Mouse (Mus musculus) heart, embryonic 14.5 days (tissue): ENCODE data around the gene Gm15107. TPM values are rescaled to one million over a fixed set of nuclear protein-coding genes. Genes with fewer than 3 reads are reported as not detected.
"Not testable (repeated sequence)": the region's sequence is repeated elsewhere in the genome, so short reads cannot be mapped to it uniquely, and the experiment has no call there.

Experiments
- ATAC-seq: fragments of 200-750 bp; cut with Nextera tagmentation; 2 replicates; pipeline ENCODE4 v1.8.0; 2017; ENCODE audit warnings: low read depth, moderate TSS enrichment; ENCODE audit not compliant: insufficient number of reproducible peaks, insufficient read depth, low FRiP score
- H3K27ac ChIP-seq, 2 experiments: fragments of 200-500 bp in 1 of 2; fragments of 300-500 bp in 1 of 2; sonication (generic) in 1 of 2; replicated peaks in 1 of 2; 2 replicates each; pipeline ENCODE4 v1.5.1; 2012 to 2014; ENCODE audit warnings: low read depth in 2 of 2, low read length in 2 of 2, control low read depth in 1 of 2, mild to moderate bottlenecking in 1 of 2, mixed read lengths in 1 of 2; ENCODE audit not compliant: control insufficient read depth in 1 of 2, insufficient read depth in 1 of 2
- H3K27me3 ChIP-seq: fragments of 300-500 bp; sonication (generic); 2 replicates; pipeline ENCODE4 v1.6.1; 2014; ENCODE audit warnings: mild to moderate bottlenecking, low read length, control low read depth; ENCODE audit not compliant: control insufficient read depth, insufficient read depth
- H3K36me3 ChIP-seq: fragments of 300-500 bp; sonication (generic); 2 replicates; pipeline ENCODE4 v1.6.1; 2014; ENCODE audit warnings: mild to moderate bottlenecking, control low read depth, low read length, mixed read lengths; ENCODE audit not compliant: control insufficient read depth, insufficient read depth
- H3K4me1 ChIP-seq, 2 experiments: fragments of 200-500 bp in 1 of 2; fragments of 300-500 bp in 1 of 2; sonication (generic) in 1 of 2; 2 replicates each; pipeline ENCODE4 v1.6.1; 2012 to 2014; ENCODE audit warnings: low read length in 2 of 2, control low read depth in 1 of 2, mixed read lengths in 1 of 2; ENCODE audit not compliant: control insufficient read depth in 2 of 2, insufficient read depth in 2 of 2
- H3K4me2 ChIP-seq: fragments of 300-500 bp; sonication (generic); 2 replicates; pipeline ENCODE4 v1.6.1; 2014; ENCODE audit warnings: mild to moderate bottlenecking, low read length
- H3K4me3 ChIP-seq, 2 experiments: fragments of 200-500 bp in 1 of 2; fragments of 300-500 bp in 1 of 2; sonication (generic) in 1 of 2; 2 replicates each; pipeline ENCODE4 v1.5.1; 2012 to 2014; ENCODE audit warnings: low read length in 2 of 2, mild to moderate bottlenecking in 2 of 2, control low read depth in 1 of 2, low read depth in 1 of 2, moderate library complexity in 1 of 2; ENCODE audit not compliant: control insufficient read depth in 1 of 2, insufficient read depth in 1 of 2
- H3K9ac ChIP-seq: fragments of 300-500 bp; sonication (generic); 2 replicates; pipeline ENCODE4 v1.6.1; 2014; ENCODE audit warnings: mild to moderate bottlenecking, low read length
- H3K9me3 ChIP-seq: fragments of 300-500 bp; sonication (generic); 2 replicates; pipeline ENCODE4 v1.6.1; 2016; ENCODE audit warnings: low read length, control low read depth; ENCODE audit not compliant: control insufficient read depth
- WGBS: fragments of 180-500 bp; shearing (Covaris S2); extraction: QIAGEN DNeasy Blood & Tissue Kit; methylation state at CpG from one replicate; pipeline ENCODE4 v1.1.7; 2014; 5-methylcytosine and 5-hydroxymethylcytosine counted together
- polyA plus RNA-seq: library from polyadenylated mRNA; unstranded; fragments of >200 nt; fragmentation: Nextera tagmentation; extraction: Ambion mirVana; gene quantifications from 2 replicates; pipeline ENCODE4 v1.2.1, GENCODE M21; 2014

Gene Gm15107
- not detected in 2 replicates for polyA plus RNA-seq

- not testable (repeated sequence) for H3K4me2 ChIP-seq, H3K27me3 ChIP-seq, H3K4me1 ChIP-seq, H3K9me3 ChIP-seq, ATAC-seq, H3K9ac ChIP-seq, H3K27ac ChIP-seq, H3K4me3 ChIP-seq, H3K36me3 ChIP-seq
- 64% methylated on average over 1 of the region's 6 CpGs for WGBS
Measured at GRCm38 (mm10) chrX:148180424-148180823, at the start of gene Gm15107. Gm15107 (plus strand) TSS chrX:148180724.

Other genes starting within 250 kb of the Gm15107 start
- gene Gm15080, start 187.7 kb upstream of the Gm15107 start, polyA plus RNA-seq, result not detected in 2 replicates